In the genomic region with DNA sequence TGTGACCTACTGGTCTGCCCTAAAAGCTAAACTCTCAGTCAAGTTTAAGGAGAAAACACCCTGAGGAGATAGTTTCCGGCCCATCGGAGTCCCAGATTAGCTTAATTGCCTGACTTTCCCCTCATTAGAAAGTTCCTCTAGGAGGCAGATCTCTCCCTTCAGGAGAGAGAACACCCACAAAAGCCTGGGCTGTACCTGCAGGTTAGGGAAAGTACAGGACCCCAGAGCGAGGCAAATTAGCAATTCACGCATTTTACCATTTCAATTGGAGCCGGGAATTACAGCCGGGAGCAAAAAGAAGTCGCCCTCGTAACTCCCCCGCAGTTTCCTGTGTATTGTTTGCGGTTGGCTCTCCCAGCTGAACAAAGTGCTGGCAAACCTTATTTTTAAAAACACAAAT, we compare ENCODE assay signal across 7 mouse cellular contexts. TPM values are rescaled to one million over a fixed set of nuclear protein-coding genes. Genes with fewer than 3 reads are reported as not detected.
A peak's percentile ranks its signal among the peaks of the same experiment; 100 is the strongest.
DNase-seq lines count a peak whose midpoint lies in the region; ATAC-seq and TF ChIP-seq lines count a peak whose summit lies in the region.

No protein-coding gene starts in this region.

- H3K36me3 ChIP-seq in ES-E14 (ENCODE audit: control insufficient read depth, insufficient read depth, low read length, poor library complexity, severe bottlenecking): no peaks in the 10 kb centered on the region
- no peaks in the 10 kb centered on the region for H3K36me3 ChIP-seq in hindbrain, embryonic 10.5 days
- H3K36me3 ChIP-seq in midbrain, embryonic 11.5 days (ENCODE audit: control insufficient read depth, insufficient read depth, low read length): no peaks in the 10 kb centered on the region

- in situ Hi-C loops in ES-E14 (cut with MboI; ENCODE audit: low sequenced_read_pairs in 2 of 2, unreplicated experiment in 2 of 2): no loop called here

- peak overlapping the region; percentile 6 to 34 for H3K4me3 ChIP-seq in ES-E14 (ENCODE audit: insufficient read depth in 1 of 2, low read depth in 1 of 2, low read length in 2 of 2, poor library complexity in 1 of 2, severe bottlenecking in 1 of 2)
- H3K4me3 ChIP-seq in hindbrain, embryonic 10.5 days: peak overlapping the region; percentile 35
- H3K4me3 ChIP-seq in midbrain, embryonic 11.5 days (ENCODE audit: low read depth, low read length): 0 out of 2 replicates have a peak overlapping the region, but pooled peaks have one; percentile 9

- ATAC-seq in midbrain, embryonic 11.5 days (ENCODE audit: low FRiP score): peak; percentile 27; the same call in 1 of the 2 replicates
- no peak for ATAC-seq in erythroid progenitor cell, adult 5-6 weeks (replicated peaks; ENCODE audit: low FRiP score, poor library complexity, severe bottlenecking)

- no peaks in the 10 kb centered on the region for H3K27me3 ChIP-seq in hindbrain, embryonic 10.5 days (ENCODE audit: insufficient read depth, poor library complexity, severe bottlenecking)
- no peaks in the 10 kb centered on the region for H3K27me3 ChIP-seq in midbrain, embryonic 11.5 days (ENCODE audit: control insufficient read depth, insufficient read depth, low read length)

- WGBS in hindbrain, embryonic 10.5 days: 2% methylated on average over 10 of the region's 10 CpGs
- 2% methylated on average over 10 of the region's 10 CpGs for WGBS in midbrain, embryonic 11.5 days

- peak overlapping the region; percentile 39 for H3K4me2 ChIP-seq in midbrain, embryonic 11.5 days

- H3K9ac ChIP-seq in ES-E14 (ENCODE audit: insufficient read depth, low read depth, low read length, poor library complexity, severe bottlenecking): 0 out of 2 replicates have a peak overlapping the region, but pooled peaks have one; percentile 56
- no peak overlapping the region for H3K9ac ChIP-seq in midbrain, embryonic 11.5 days (ENCODE audit: low read length)

- H3K27ac ChIP-seq in ES-E14 (ENCODE audit: insufficient read depth, low read depth, low read length, poor library complexity, severe bottlenecking): peak overlapping the region; percentile 99
- H3K27ac ChIP-seq in hindbrain, embryonic 10.5 days: no peak overlapping the region
- H3K27ac ChIP-seq in midbrain, embryonic 11.5 days (ENCODE audit: low read depth, low read length): no peak overlapping the region

- H3K4me1 ChIP-seq in ES-E14 (ENCODE audit: control insufficient read depth in 2 of 2, insufficient read depth in 2 of 2, low read length in 2 of 2, poor library complexity in 1 of 2): peaks cover 0 to 17% of the 10 kb centered on the region in 2 experiments; a peak in 2 of 4 replicates
- peaks cover 10% of the 10 kb centered on the region for H3K4me1 ChIP-seq in hindbrain, embryonic 10.5 days (replicated peaks)
- peaks cover 6% of the 10 kb centered on the region for H3K4me1 ChIP-seq in midbrain, embryonic 11.5 days (ENCODE audit: control insufficient read depth, insufficient read depth, low read length)

- DNase-seq in ES-E14 (ENCODE audit: low read depth, low spot score) (peak; percentile 93), ZHBTc4 (ENCODE audit: low read depth, low spot score) (peak; percentile 97), adipocyte (ENCODE audit: low spot score) (no peak)
- no peak for DNase-seq in hindbrain, embryonic 10.5 days (ENCODE audit: low spot score)
- DNase-seq in midbrain, embryonic 11.5 days (ENCODE audit: low spot score, missing footprints): peak; percentile 88
- DNase-seq in thymus, postnatal 14 days: no peak

- H3K9me3 ChIP-seq in ES-E14 (ENCODE audit: control insufficient read depth, insufficient read depth, low read depth, low read length): no peaks in the 10 kb centered on the region
- H3K9me3 ChIP-seq in hindbrain, embryonic 10.5 days: no peaks in the 10 kb centered on the region
- H3K9me3 ChIP-seq in midbrain, embryonic 11.5 days (ENCODE audit: control insufficient read depth, low read length): no peaks in the 10 kb centered on the region

TF ChIP-seq in ES-E14, 5 proteins besides CTCF, POLR2A, EP300 and RAD21:
- TF ChIP-seq HCFC1 (IDR thresholded peaks at IDR 0.05; ENCODE audit: borderline replicate concordance, insufficient read depth, low read length) (no peak; the same call in 1 of the 2 replicates), CHD2 (IDR thresholded peaks at IDR 0.05; ENCODE audit: low read depth, low read length) (peak; percentile 68)

RNA-seq across cellular contexts. Expression of a gene that starts 25.2 kb away (rescaled TPM):
- total RNA-seq in ES-E14 (2012; rRNA removed): 40.7 and 51.6 TPM in 2 replicates
- polyA plus RNA-seq in hindbrain, embryonic 10.5 days (2016; fragmentation: Nextera tagmentation; extraction: Ambion mirVana): 36.6 and 38.5 TPM in 2 replicates
- 25.9 and 29.4 TPM in 2 replicates for polyA plus RNA-seq in midbrain, embryonic 11.5 days (2014; fragmentation: Nextera tagmentation; extraction: Ambion mirVana)
- total RNA-seq in erythroid progenitor cell, adult 5-6 weeks (2015; ENCODE audit: low replicate concordance): 28.5 and 44.9 TPM in 2 replicates
- total RNA-seq in erythroid progenitor cell, adult 5-6 weeks (2017; ENCODE audit: low replicate concordance): 20.8 and 36.7 TPM in 2 replicates

RNA-seq across cellular contexts. Expression of a gene that starts 29.1 kb away (rescaled TPM):
- 246 and 266 TPM in 2 replicates for total RNA-seq in ES-E14 (2012; rRNA removed)
- polyA plus RNA-seq in hindbrain, embryonic 10.5 days (2016; fragmentation: Nextera tagmentation; extraction: Ambion mirVana): 273 and 276 TPM in 2 replicates
- polyA plus RNA-seq in midbrain, embryonic 11.5 days (2014; fragmentation: Nextera tagmentation; extraction: Ambion mirVana): 292 and 298 TPM in 2 replicates
- 40.0 and 47.8 TPM in 2 replicates for total RNA-seq in erythroid progenitor cell, adult 5-6 weeks (2015; ENCODE audit: low replicate concordance)
- total RNA-seq in erythroid progenitor cell, adult 5-6 weeks (2017; ENCODE audit: low replicate concordance): 60.5 and 68.3 TPM in 2 replicates

Comparison
In these comparisons a context has a peak if more than half of its experiments do, and no peak if none do; other contexts are left out.
1. DNase-seq: peak in ES-E14 (single experiment), ZHBTc4 (single experiment) and midbrain, embryonic 11.5 days (single experiment); none in hindbrain, embryonic 10.5 days (single experiment), adipocyte (single experiment) and thymus, postnatal 14 days (single experiment).
2. Peak in every context shown above with its lines, with median percentiles within 50 percentile points of each other: H3K4me3 ChIP-seq.